Mouse (Mus musculus): ENCODE measurements around the gene Med13. TPM values are rescaled to one million over a fixed set of nuclear protein-coding genes. Genes with fewer than 3 reads are reported as not detected.

Med13 gene
- polyA plus RNA-seq, 1 experiment from 2014 or later: 13.2 TPM

GRCm38 (mm10) chr11:86381478-86382091 lies 24.2 kb upstream of the Med13 start:
- no peak overlapping the region for H3K9ac ChIP-seq (ENCODE audit: low read length)
- H3K4me3 ChIP-seq (ENCODE audit: low read depth, low read length): no peak overlapping the region
- no peak overlapping the region for H3K27ac ChIP-seq (ENCODE audit: low read depth, low read length)
- H3K4me2 ChIP-seq: no peak overlapping the region
- H3K9me3 ChIP-seq (ENCODE audit: control insufficient read depth, low read length): no peaks in the 10 kb centered on the region
- no peaks in the 10 kb centered on the region for H3K4me1 ChIP-seq (ENCODE audit: control insufficient read depth, insufficient read depth, low read length)
- WGBS: 85% methylated on average over 5 of the region's 5 CpGs
- ATAC-seq (ENCODE audit: low FRiP score) (no peak), DNase-seq (ENCODE audit: low spot score, missing footprints) (peak; percentile 19)
- H3K36me3 ChIP-seq (ENCODE audit: control insufficient read depth, insufficient read depth, low read length): no peaks in the 10 kb centered on the region
- H3K27me3 ChIP-seq (ENCODE audit: control insufficient read depth, insufficient read depth, low read length): no peaks in the 10 kb centered on the region

GRCm38 (mm10) chr11:86380521-86381238 lies 23.3 kb upstream of the Med13 start:
- H3K9ac ChIP-seq (ENCODE audit: low read length): no peak overlapping the region
- no peaks in the 10 kb centered on the region for H3K4me1 ChIP-seq (ENCODE audit: control insufficient read depth, insufficient read depth, low read length)
- no peak for ATAC-seq (ENCODE audit: low FRiP score)
- no peak overlapping the region for H3K4me2 ChIP-seq
- 89% methylated on average over 12 of the region's 12 CpGs for WGBS
- DNase-seq (ENCODE audit: low spot score, missing footprints): peak; percentile 31
- no peak overlapping the region for H3K4me3 ChIP-seq (ENCODE audit: low read depth, low read length)
- H3K36me3 ChIP-seq (ENCODE audit: control insufficient read depth, insufficient read depth, low read length): no peaks in the 10 kb centered on the region
- H3K27me3 ChIP-seq (ENCODE audit: control insufficient read depth, insufficient read depth, low read length): no peaks in the 10 kb centered on the region
- H3K27ac ChIP-seq (ENCODE audit: low read depth, low read length): no peak overlapping the region
- H3K9me3 ChIP-seq (ENCODE audit: control insufficient read depth, low read length): no peaks in the 10 kb centered on the region

GRCm38 (mm10) chr11:86378981-86379380 lies 21.6 kb upstream of the Med13 start:
- H3K4me1 ChIP-seq (ENCODE audit: control insufficient read depth, insufficient read depth, low read length): no peaks in the 10 kb centered on the region
- no peak overlapping the region for H3K4me3 ChIP-seq (ENCODE audit: low read depth, low read length)
- no peaks in the 10 kb centered on the region for H3K9me3 ChIP-seq (ENCODE audit: control insufficient read depth, low read length)
- no peaks in the 10 kb centered on the region for H3K36me3 ChIP-seq (ENCODE audit: control insufficient read depth, insufficient read depth, low read length)
- no peak overlapping the region for H3K9ac ChIP-seq (ENCODE audit: low read length)
- DNase-seq (ENCODE audit: low spot score, missing footprints) (peak; percentile 60), ATAC-seq (ENCODE audit: low FRiP score) (no peak)
- 62% methylated on average over 4 of the region's 4 CpGs for WGBS
- no peaks in the 10 kb centered on the region for H3K27me3 ChIP-seq (ENCODE audit: control insufficient read depth, insufficient read depth, low read length)
- H3K27ac ChIP-seq (ENCODE audit: low read depth, low read length): no peak overlapping the region
- H3K4me2 ChIP-seq: no peak overlapping the region

GRCm38 (mm10) chr11:86377841-86378240 lies 20.4 kb upstream of the Med13 start:
- no peaks in the 10 kb centered on the region for H3K9me3 ChIP-seq (ENCODE audit: control insufficient read depth, low read length)
- H3K4me2 ChIP-seq: no peak overlapping the region
- no peak for ATAC-seq (ENCODE audit: low FRiP score)
- H3K27ac ChIP-seq (ENCODE audit: low read depth, low read length): no peak overlapping the region
- peak; percentile 65 for DNase-seq (ENCODE audit: low spot score, missing footprints)
- H3K36me3 ChIP-seq (ENCODE audit: control insufficient read depth, insufficient read depth, low read length): no peaks in the 10 kb centered on the region
- H3K4me1 ChIP-seq (ENCODE audit: control insufficient read depth, insufficient read depth, low read length): no peaks in the 10 kb centered on the region
- no peak overlapping the region for H3K4me3 ChIP-seq (ENCODE audit: low read depth, low read length)
- no peaks in the 10 kb centered on the region for H3K27me3 ChIP-seq (ENCODE audit: control insufficient read depth, insufficient read depth, low read length)
- H3K9ac ChIP-seq (ENCODE audit: low read length): no peak overlapping the region
- 94% methylated on average over 5 of the region's 5 CpGs for WGBS

GRCm38 (mm10) chr11:86376707-86377106 lies 19.3 kb upstream of the Med13 start:
- Histone ChIP-seq H3K36me3 (ENCODE audit: control insufficient read depth, insufficient read depth, low read length) (no peaks in the 10 kb centered on the region), H3K4me2 (no peak overlapping the region), H3K27ac (ENCODE audit: low read depth, low read length) (no peak overlapping the region), H3K9ac (ENCODE audit: low read length) (no peak overlapping the region), H3K4me3 (ENCODE audit: low read depth, low read length) (no peak overlapping the region), H3K9me3 (ENCODE audit: control insufficient read depth, low read length) (no peaks in the 10 kb centered on the region), H3K4me1 (ENCODE audit: control insufficient read depth, insufficient read depth, low read length) (no peaks in the 10 kb centered on the region), H3K27me3 (ENCODE audit: control insufficient read depth, insufficient read depth, low read length) (no peaks in the 10 kb centered on the region)
- WGBS: 80% methylated on average over 4 of the region's 4 CpGs
- DNase-seq (ENCODE audit: low spot score, missing footprints): no peak
- ATAC-seq (ENCODE audit: low FRiP score): no peak

- 88% methylated on average over 6 of the region's 6 CpGs for WGBS
Observed at GRCm38 (mm10) chr11:86375086-86375485, 17.7 kb upstream of the Med13 start.

GRCm38 (mm10) chr11:86371266-86371665 lies 13.9 kb upstream of the Med13 start:
- Histone ChIP-seq H3K4me2 (no peak overlapping the region), H3K4me1 (ENCODE audit: control insufficient read depth, insufficient read depth, low read length) (no peaks in the 10 kb centered on the region), H3K9me3 (ENCODE audit: control insufficient read depth, low read length) (no peaks in the 10 kb centered on the region), H3K9ac (ENCODE audit: low read length) (no peak overlapping the region), H3K27me3 (ENCODE audit: control insufficient read depth, insufficient read depth, low read length) (no peaks in the 10 kb centered on the region), H3K36me3 (ENCODE audit: control insufficient read depth, insufficient read depth, low read length) (no peaks in the 10 kb centered on the region), H3K4me3 (ENCODE audit: low read depth, low read length) (no peak overlapping the region), H3K27ac (ENCODE audit: low read depth, low read length) (no peak overlapping the region)
- 78% methylated on average over 7 of the region's 7 CpGs for WGBS
- ATAC-seq (ENCODE audit: low FRiP score) (no peak), DNase-seq (ENCODE audit: low spot score, missing footprints) (no peak)

More at GRCm38 (mm10) chr11:86375086-86375485, 17.7 kb upstream of the Med13 start:
- no peak overlapping the region for H3K4me3 ChIP-seq (ENCODE audit: low read depth, low read length)
- H3K9ac ChIP-seq (ENCODE audit: low read length): no peak overlapping the region
- no peaks in the 10 kb centered on the region for H3K36me3 ChIP-seq (ENCODE audit: control insufficient read depth, insufficient read depth, low read length)
- H3K4me2 ChIP-seq: no peak overlapping the region
- DNase-seq (ENCODE audit: low spot score, missing footprints): peak; percentile 67
- no peaks in the 10 kb centered on the region for H3K9me3 ChIP-seq (ENCODE audit: control insufficient read depth, low read length)
- no peaks in the 10 kb centered on the region for H3K4me1 ChIP-seq (ENCODE audit: control insufficient read depth, insufficient read depth, low read length)
- H3K27ac ChIP-seq (ENCODE audit: low read depth, low read length): no peak overlapping the region
- H3K27me3 ChIP-seq (ENCODE audit: control insufficient read depth, insufficient read depth, low read length): no peaks in the 10 kb centered on the region
- no peak for ATAC-seq (ENCODE audit: low FRiP score)

GRCm38 (mm10) chr11:86369860-86370259 lies 12.5 kb upstream of the Med13 start:
- Histone ChIP-seq H3K4me1 (ENCODE audit: control insufficient read depth, insufficient read depth, low read length) (no peaks in the 10 kb centered on the region), H3K4me3 (ENCODE audit: low read depth, low read length) (no peak overlapping the region), H3K27me3 (ENCODE audit: control insufficient read depth, insufficient read depth, low read length) (no peaks in the 10 kb centered on the region), H3K9me3 (ENCODE audit: control insufficient read depth, low read length) (no peaks in the 10 kb centered on the region), H3K4me2 (no peak overlapping the region), H3K36me3 (ENCODE audit: control insufficient read depth, insufficient read depth, low read length) (no peaks in the 10 kb centered on the region), H3K27ac (ENCODE audit: low read depth, low read length) (no peak overlapping the region), H3K9ac (ENCODE audit: low read length) (no peak overlapping the region)
- ATAC-seq (ENCODE audit: low FRiP score): no peak
- WGBS: 90% methylated on average over 5 of the region's 5 CpGs
- peak; percentile 56 for DNase-seq (ENCODE audit: low spot score, missing footprints)

- Histone ChIP-seq H3K4me3 (ENCODE audit: low read depth, low read length) (no peak overlapping the region), H3K27me3 (ENCODE audit: control insufficient read depth, insufficient read depth, low read length) (no peaks in the 10 kb centered on the region), H3K9me3 (ENCODE audit: control insufficient read depth, low read length) (no peaks in the 10 kb centered on the region), H3K27ac (ENCODE audit: low read depth, low read length) (no peak overlapping the region), H3K36me3 (ENCODE audit: control insufficient read depth, insufficient read depth, low read length) (no peaks in the 10 kb centered on the region), H3K4me2 (no peak overlapping the region), H3K9ac (ENCODE audit: low read length) (no peak overlapping the region), H3K4me1 (ENCODE audit: control insufficient read depth, insufficient read depth, low read length) (no peaks in the 10 kb centered on the region)
- ATAC-seq (ENCODE audit: low FRiP score) (no peak), DNase-seq (ENCODE audit: low spot score, missing footprints) (peak; percentile 60)
- whole genome bisulfite sequencing: 77% methylated on average over 5 of the region's 5 CpGs
Observed at GRCm38 (mm10) chr11:86369003-86369402, 11.6 kb upstream of the Med13 start.

All from midbrain, embryonic 11.5 days (tissue).